Mouse (Mus musculus) gastrocnemius, postnatal 4 days (tissue): ENCODE measurements around the gene Tns1. TPM values are rescaled to one million over a fixed set of nuclear protein-coding genes. Genes with fewer than 3 reads are reported as not detected.

Source experiments
- DNase-seq, 2 experiments: peaks; one replicate each; pipeline ENCODE4 v3.0.0; 2021 to 2022; ENCODE audit warnings: low spot score in 2 of 2, mixed read lengths in 2 of 2
- total RNA-seq, 2 experiments: library from RNA; stranded (reverse); gene quantifications; 2 replicates each; pipeline ENCODE4 v1.2.3; 2021

The Tns1 gene
- total RNA-seq, 2 experiments from 2014 or later: 259 to 265 TPM

GRCm38 (mm10) chr1:74035487-74035886 lies 88.8 kb downstream of the Tns1 start:
- no peak for DNase-seq

GRCm38 (mm10) chr1:74034736-74035135 lies 89.5 kb downstream of the Tns1 start:
- no peak for DNase-seq

- DNase-seq: no peak
These were observed 90.0 kb downstream of the Tns1 start for GRCm38 (mm10) chr1:74034211-74034610.

GRCm38 (mm10) chr1:74033407-74033806 lies 90.8 kb downstream of the Tns1 start:
- DNase-seq: no peak

GRCm38 (mm10) chr1:74032966-74033365 lies 91.3 kb downstream of the Tns1 start:
- DNase-seq: no peak

- no peak for DNase-seq
These were observed 92.3 kb downstream of the Tns1 start for GRCm38 (mm10) chr1:74031771-74032609.

- peak in 1 of 2 experiments; percentile 55 for DNase-seq
These were observed 93.3 kb downstream of the Tns1 start for GRCm38 (mm10) chr1:74030901-74031360.

- no peak for DNase-seq
These were observed 94.0 kb downstream of the Tns1 start for GRCm38 (mm10) chr1:74030285-74030684.

GRCm38 (mm10) chr1:74029669-74030068 lies 94.6 kb downstream of the Tns1 start:
- DNase-seq: no peak

GRCm38 (mm10) chr1:74028881-74029266 lies 95.4 kb downstream of the Tns1 start:
- peak in 1 of 2 experiments; percentile 46 for DNase-seq

- DNase-seq: no peak
These were observed 96.0 kb downstream of the Tns1 start for GRCm38 (mm10) chr1:74028118-74028880.

- peak in 1 of 2 experiments; percentile 75 for DNase-seq
These were observed 96.6 kb downstream of the Tns1 start for GRCm38 (mm10) chr1:74027559-74028091.

- no peak for DNase-seq
These were observed 97.5 kb downstream of the Tns1 start for GRCm38 (mm10) chr1:74026703-74027195.

- DNase-seq: no peak
These were observed 98.5 kb downstream of the Tns1 start for GRCm38 (mm10) chr1:74025651-74026226.

- DNase-seq: no peak
These were observed 99.0 kb downstream of the Tns1 start for GRCm38 (mm10) chr1:74025227-74025626.

GRCm38 (mm10) chr1:74024452-74025190 lies 99.6 kb downstream of the Tns1 start:
- no peak for DNase-seq

- DNase-seq: no peak
These were observed 101.3 kb downstream of the Tns1 start for GRCm38 (mm10) chr1:74022998-74023397.

- no peak for DNase-seq
These were observed 101.7 kb downstream of the Tns1 start for GRCm38 (mm10) chr1:74022536-74022935.

GRCm38 (mm10) chr1:74020235-74020634 lies 104.0 kb downstream of the Tns1 start:
- DNase-seq: no peak

GRCm38 (mm10) chr1:74017399-74018172 lies 106.7 kb downstream of the Tns1 start:
- no peak for DNase-seq
